Mouse (Mus musculus) layer of hippocampus, postnatal 10 days (tissue): Measurements from ENCODE around the gene Cmas. TPM values are rescaled to one million over a fixed set of nuclear protein-coding genes. Genes with fewer than 3 reads are reported as not detected.

Experiments
- DNase-seq, 2 experiments: peaks; one replicate each; pipeline ENCODE4 v3.0.0; 2021; ENCODE audit warnings: low spot score in 2 of 2
- total RNA-seq, 2 experiments: library from RNA; stranded (reverse); gene quantifications; 2 replicates each; pipeline ENCODE4 v1.2.3; 2021

The Cmas gene
- total RNA-seq, 2 experiments from 2014 or later = 134 to 138 TPM

GRCm38 (mm10) chr6:142751365-142751764 lies 5.1 kb upstream of the Cmas start:
- no peak for DNase-seq

GRCm38 (mm10) chr6:142752331-142753246 lies 3.9 kb upstream of the Cmas start:
- DNase-seq = no peak

GRCm38 (mm10) chr6:142757334-142757965 lies 964 bp downstream of the Cmas start:
- DNase-seq = no peak

GRCm38 (mm10) chr6:142757976-142758375 lies 1.5 kb downstream of the Cmas start:
- no peak for DNase-seq

GRCm38 (mm10) chr6:142758562-142758961 lies 2.1 kb downstream of the Cmas start:
- DNase-seq = no peak

GRCm38 (mm10) chr6:142759633-142760032 lies 3.1 kb downstream of the Cmas start:
- no peak for DNase-seq

- no peak for DNase-seq
Measured at GRCm38 (mm10) chr6:142764933-142765332, 8.4 kb downstream of the Cmas start.

- no peak for DNase-seq
Measured at GRCm38 (mm10) chr6:142767305-142767704, 10.8 kb downstream of the Cmas start.

GRCm38 (mm10) chr6:142769896-142770295 lies 13.4 kb downstream of the Cmas start:
- DNase-seq = no peak

GRCm38 (mm10) chr6:142771643-142772042 lies 15.2 kb downstream of the Cmas start:
- no peak for DNase-seq

- no peak for DNase-seq
Measured at GRCm38 (mm10) chr6:142773566-142773965, 17.1 kb downstream of the Cmas start.

- DNase-seq = no peak
Measured at GRCm38 (mm10) chr6:142776935-142777334, 20.4 kb downstream of the Cmas start.

- DNase-seq = peak; percentile 58 to 70
Measured at GRCm38 (mm10) chr6:142779045-142779811, 22.7 kb downstream of the Cmas start.

- no peak for DNase-seq
Measured at GRCm38 (mm10) chr6:142779812-142780573, 23.5 kb downstream of the Cmas start.

- DNase-seq = no peak
Measured at GRCm38 (mm10) chr6:142780574-142781033, 24.1 kb downstream of the Cmas start.

GRCm38 (mm10) chr6:142781286-142781685 lies 24.8 kb downstream of the Cmas start:
- no peak for DNase-seq

- peak; percentile 49 to 52 for DNase-seq
Measured at GRCm38 (mm10) chr6:142785343-142785742, 28.9 kb downstream of the Cmas start.

GRCm38 (mm10) chr6:142786106-142786505 lies 29.6 kb downstream of the Cmas start:
- no peak for DNase-seq

- DNase-seq = peak; percentile 41 to 48
Measured at GRCm38 (mm10) chr6:142788042-142788987, 31.8 kb downstream of the Cmas start.

- no peak for DNase-seq
Measured at GRCm38 (mm10) chr6:142789736-142790135, 33.2 kb downstream of the Cmas start.
